Mouse (Mus musculus): ENCODE results near the gene Pdzrn4. TPM values are rescaled to one million over a fixed set of nuclear protein-coding genes. Genes with fewer than 3 reads are reported as not detected.

Gene Pdzrn4
- polyA plus RNA-seq, 1 experiment: not detected

GRCm38 (mm10) chr15:92599381-92599780, 202.7 kb downstream of the Pdzrn4 start:
- H3K9me3 ChIP-seq: peaks cover 9% of the 10 kb centered on the region; the same call in 1 of the 2 replicates
- no peak for TF ChIP-seq GATA1 (IDR thresholded peaks at IDR 0.05; ENCODE audit: borderline replicate concordance, low read length)
- no peak for TF ChIP-seq FLI1 (IDR thresholded peaks at IDR 0.05; ENCODE audit: low read length)
- H3K4me3 ChIP-seq (replicated peaks): no peak overlapping the region
- H3K27me3 ChIP-seq (replicated peaks): peaks cover 7% of the 10 kb centered on the region
- H3K36me3 ChIP-seq (replicated peaks; ENCODE audit: low read length): no peaks in the 10 kb centered on the region
- no peaks in the 10 kb centered on the region for H3K4me1 ChIP-seq

GRCm38 (mm10) chr15:92610866-92611265, 214.2 kb downstream of the Pdzrn4 start:
- H3K27me3 ChIP-seq (replicated peaks): no peaks in the 10 kb centered on the region
- H3K9me3 ChIP-seq: peaks cover 17% of the 10 kb centered on the region; the same call in 1 of the 2 replicates
- H3K4me1 ChIP-seq: no peaks in the 10 kb centered on the region
- H3K4me3 ChIP-seq (replicated peaks): no peak overlapping the region
- TF ChIP-seq GATA1 (IDR thresholded peaks at IDR 0.05; ENCODE audit: borderline replicate concordance, low read length) (no peak), FLI1 (IDR thresholded peaks at IDR 0.05; ENCODE audit: low read length) (no peak)
- H3K36me3 ChIP-seq (replicated peaks; ENCODE audit: low read length): no peaks in the 10 kb centered on the region

GRCm38 (mm10) chr15:92612386-92612785, 215.7 kb downstream of the Pdzrn4 start:
- H3K9me3 ChIP-seq: peaks cover 17% of the 10 kb centered on the region; the same call in 1 of the 2 replicates
- H3K4me3 ChIP-seq (replicated peaks): no peak overlapping the region
- H3K4me1 ChIP-seq: no peaks in the 10 kb centered on the region
- H3K27me3 ChIP-seq (replicated peaks): no peaks in the 10 kb centered on the region
- no peaks in the 10 kb centered on the region for H3K36me3 ChIP-seq (replicated peaks; ENCODE audit: low read length)
- TF ChIP-seq FLI1 (IDR thresholded peaks at IDR 0.05; ENCODE audit: low read length) (no peak), GATA1 (IDR thresholded peaks at IDR 0.05; ENCODE audit: borderline replicate concordance, low read length) (no peak)

GRCm38 (mm10) chr15:92613228-92613627, 216.5 kb downstream of the Pdzrn4 start:
- TF ChIP-seq FLI1 (IDR thresholded peaks at IDR 0.05; ENCODE audit: low read length) (no peak), GATA1 (IDR thresholded peaks at IDR 0.05; ENCODE audit: borderline replicate concordance, low read length) (no peak)
- H3K9me3 ChIP-seq: peaks cover 16% of the 10 kb centered on the region
- no peaks in the 10 kb centered on the region for H3K4me1 ChIP-seq
- H3K4me3 ChIP-seq (replicated peaks): no peak overlapping the region
- no peaks in the 10 kb centered on the region for H3K27me3 ChIP-seq (replicated peaks)
- no peaks in the 10 kb centered on the region for H3K36me3 ChIP-seq (replicated peaks; ENCODE audit: low read length)

GRCm38 (mm10) chr15:92621731-92622234, 225.1 kb downstream of the Pdzrn4 start:
- no peak overlapping the region for H3K4me3 ChIP-seq (replicated peaks)
- H3K9me3 ChIP-seq: peaks cover 16% of the 10 kb centered on the region
- H3K27me3 ChIP-seq (replicated peaks): no peaks in the 10 kb centered on the region
- no peaks in the 10 kb centered on the region for H3K36me3 ChIP-seq (replicated peaks; ENCODE audit: low read length)
- no peaks in the 10 kb centered on the region for H3K4me1 ChIP-seq
- TF ChIP-seq GATA1 (IDR thresholded peaks at IDR 0.05; ENCODE audit: borderline replicate concordance, low read length) (no peak), FLI1 (IDR thresholded peaks at IDR 0.05; ENCODE audit: low read length) (no peak)

- no peak for TF ChIP-seq GATA1 (IDR thresholded peaks at IDR 0.05; ENCODE audit: borderline replicate concordance, low read length)
- TF ChIP-seq FLI1 (IDR thresholded peaks at IDR 0.05; ENCODE audit: low read length): no peak
- Histone ChIP-seq H3K27me3 (replicated peaks) (no peaks in the 10 kb centered on the region), H3K36me3 (replicated peaks; ENCODE audit: low read length) (no peaks in the 10 kb centered on the region), H3K4me3 (replicated peaks) (no peak overlapping the region), H3K9me3 (peaks cover 16% of the 10 kb centered on the region), H3K4me1 (no peaks in the 10 kb centered on the region)
These were observed 225.6 kb downstream of the Pdzrn4 start for GRCm38 (mm10) chr15:92622323-92622722.

DNA sequence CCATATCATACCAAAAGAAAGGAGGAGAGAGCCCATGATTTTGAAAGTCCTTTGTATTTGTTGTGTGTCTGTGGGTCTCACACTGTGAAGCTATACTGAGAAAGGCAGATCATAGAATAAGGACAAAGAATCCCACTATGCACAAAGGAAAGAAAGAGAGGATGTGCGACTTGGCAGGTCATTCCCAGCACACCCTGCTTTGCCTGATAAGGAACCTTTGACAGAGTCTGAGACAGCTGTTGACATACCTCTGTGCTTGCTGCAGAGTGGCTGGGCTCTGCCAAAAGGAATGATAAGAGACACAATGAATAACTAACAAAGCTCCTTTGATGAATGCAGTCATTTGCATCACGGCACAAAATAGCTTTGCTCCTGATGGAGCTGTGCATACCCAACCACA, 232.5 kb downstream of the Pdzrn4 start:
- Histone ChIP-seq H3K27me3 (replicated peaks) (no peaks in the 10 kb centered on the region), H3K36me3 (replicated peaks; ENCODE audit: low read length) (no peaks in the 10 kb centered on the region), H3K4me3 (replicated peaks) (no peak overlapping the region), H3K9me3 (peaks cover 13% of the 10 kb centered on the region), H3K4me1 (peaks cover 3% of the 10 kb centered on the region; the same call in 1 of the 2 replicates)
- TF ChIP-seq GATA1 (IDR thresholded peaks at IDR 0.05; ENCODE audit: borderline replicate concordance, low read length) (no peak), FLI1 (IDR thresholded peaks at IDR 0.05; ENCODE audit: low read length) (no peak)

GRCm38 (mm10) chr15:92634044-92634610, 237.4 kb downstream of the Pdzrn4 start:
- Histone ChIP-seq H3K27me3 (replicated peaks) (no peaks in the 10 kb centered on the region), H3K36me3 (replicated peaks; ENCODE audit: low read length) (no peaks in the 10 kb centered on the region), H3K4me1 (peaks cover 3% of the 10 kb centered on the region; the same call in 1 of the 2 replicates), H3K4me3 (replicated peaks) (no peak overlapping the region), H3K9me3 (peaks cover 26% of the 10 kb centered on the region)
- TF ChIP-seq FLI1 (IDR thresholded peaks at IDR 0.05; ENCODE audit: low read length) (no peak), GATA1 (IDR thresholded peaks at IDR 0.05; ENCODE audit: borderline replicate concordance, low read length) (no peak)

GRCm38 (mm10) chr15:92640212-92641082, 243.8 kb downstream of the Pdzrn4 start:
- TF ChIP-seq FLI1 (IDR thresholded peaks at IDR 0.05; ENCODE audit: low read length) (no peak), GATA1 (IDR thresholded peaks at IDR 0.05; ENCODE audit: borderline replicate concordance, low read length) (no peak)
- Histone ChIP-seq H3K4me3 (replicated peaks) (no peak overlapping the region), H3K4me1 (no peaks in the 10 kb centered on the region), H3K9me3 (peaks cover 18% of the 10 kb centered on the region), H3K27me3 (replicated peaks) (no peaks in the 10 kb centered on the region), H3K36me3 (replicated peaks; ENCODE audit: low read length) (no peaks in the 10 kb centered on the region)

All from megakaryocyte, embryonic 14.5 days (primary cell).